ENCODE assay signal across 7 mouse cellular contexts in the genomic region with DNA sequence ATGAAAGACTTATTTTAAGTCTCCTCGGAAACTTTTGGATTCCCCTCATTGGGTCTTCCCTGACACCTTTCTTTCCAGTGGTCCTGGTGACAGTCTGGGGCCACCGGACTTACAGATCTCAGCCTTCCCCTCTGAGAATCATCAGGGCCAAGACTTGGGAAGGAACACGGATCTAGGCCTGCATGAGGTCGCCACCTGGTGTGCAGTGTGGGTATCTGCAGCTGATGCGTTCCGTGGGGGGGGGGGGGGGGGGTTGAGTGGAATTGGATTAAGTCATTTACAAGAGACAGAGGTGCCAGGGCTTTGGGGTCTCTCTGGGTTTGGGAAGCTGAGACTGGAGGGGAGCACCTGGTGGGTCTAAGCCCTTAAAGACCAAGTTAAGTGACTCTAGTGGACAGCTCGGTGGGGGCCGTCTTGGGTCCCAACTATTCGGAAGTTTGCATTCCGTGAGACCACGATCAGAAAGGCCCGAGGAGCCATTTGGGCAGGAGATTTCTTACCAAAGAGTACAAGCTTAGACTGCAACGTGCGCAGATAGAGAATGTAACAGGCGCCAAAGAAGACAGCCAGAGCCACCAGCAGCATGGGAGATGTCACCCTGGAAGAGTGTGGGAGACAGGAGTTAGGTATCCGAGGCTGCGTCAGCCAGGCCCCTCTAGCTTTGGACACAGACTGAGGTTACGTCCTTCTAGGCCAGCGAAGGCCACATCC. TPM values are rescaled to one million over a fixed set of nuclear protein-coding genes. Genes with fewer than 3 reads are reported as not detected.
DNase-seq lines count a peak whose midpoint lies in the region; ATAC-seq and TF ChIP-seq lines count a peak whose summit lies in the region.

No protein-coding gene starts in this region.

- no peak for TF ChIP-seq POLR2A in ES-Bruce4 (IDR thresholded peaks at IDR 0.05; ENCODE audit: insufficient read depth, low read length)

- H3K4me2 ChIP-seq in kidney, postnatal 0 days (ENCODE audit: low read length) = peak overlapping the region; percentile 79

- peak; percentile 76 for DNase-seq in A20 (ENCODE audit: low read depth, low spot score)
- peak; percentile 62 to 82 for DNase-seq in cerebellum, postnatal 14 days
- peak; percentile 88 for DNase-seq in heart, embryonic 10.5 days (ENCODE audit: low spot score)
- DNase-seq in kidney, postnatal 0 days (ENCODE audit: low spot score) = peak; percentile 78
- DNase-seq in lung, postnatal 36 days = peak; percentile 44
- peak; percentile 49 for DNase-seq in skeletal muscle tissue, adult 2 months (ENCODE audit: low read depth, low spot score)

- WGBS in heart, embryonic 10.5 days = 8% methylated on average over 19 of the region's 19 CpGs
- WGBS in kidney, postnatal 0 days = 10% methylated on average over 19 of the region's 19 CpGs

- TF ChIP-seq CTCF in ES-Bruce4 (IDR thresholded peaks at IDR 0.05; ENCODE audit: low read depth, low read length) = peak; percentile 78
- TF ChIP-seq CTCF in kidney, postnatal 0 days (IDR thresholded peaks at IDR 0.05; ENCODE audit: low read depth) = peak; percentile 78

- ATAC-seq in kidney, postnatal 0 days (replicated peaks; ENCODE audit: low FRiP score, low read depth) = no peak

- no peaks in the 10 kb centered on the region for H3K36me3 ChIP-seq in ES-Bruce4 (ENCODE audit: control insufficient read depth, insufficient read depth, low read length, poor library complexity, severe bottlenecking)
- H3K36me3 ChIP-seq in heart, embryonic 10.5 days = peaks cover 8% of the 10 kb centered on the region
- H3K36me3 ChIP-seq in kidney, postnatal 0 days (ENCODE audit: insufficient read depth, low read length) = no peaks in the 10 kb centered on the region

- no peaks in the 10 kb centered on the region for H3K27me3 ChIP-seq in ES-Bruce4 (ENCODE audit: control insufficient read depth, insufficient read depth, low read length, poor library complexity, severe bottlenecking)
- no peaks in the 10 kb centered on the region for H3K27me3 ChIP-seq in heart, embryonic 10.5 days (ENCODE audit: insufficient read depth, poor library complexity, severe bottlenecking)
- no peaks in the 10 kb centered on the region for H3K27me3 ChIP-seq in kidney, postnatal 0 days (ENCODE audit: insufficient read depth, low read length)

- H3K9me3 ChIP-seq in ES-Bruce4 (replicated peaks; ENCODE audit: control insufficient read depth, insufficient read depth, low read length, poor library complexity, severe bottlenecking) = no peaks in the 10 kb centered on the region
- H3K9me3 ChIP-seq in heart, embryonic 10.5 days = no peaks in the 10 kb centered on the region
- H3K9me3 ChIP-seq in kidney, postnatal 0 days (replicated peaks; ENCODE audit: low read length) = no peaks in the 10 kb centered on the region

- H3K4me3 ChIP-seq in ES-Bruce4 (ENCODE audit: low read depth, low read length) = peak overlapping the region; percentile 95
- peak overlapping the region; percentile 87 for H3K4me3 ChIP-seq in heart, embryonic 10.5 days
- H3K4me3 ChIP-seq in kidney, postnatal 0 days (replicated peaks; ENCODE audit: low read depth, low read length) = peak overlapping the region; percentile 91

- H3K27ac ChIP-seq in ES-Bruce4 (ENCODE audit: insufficient read depth, low read length) = no peak overlapping the region
- H3K27ac ChIP-seq in heart, embryonic 10.5 days = peak overlapping the region; percentile 92
- H3K27ac ChIP-seq in kidney, postnatal 0 days = peak overlapping the region; percentile 68

- no peak for TF ChIP-seq EP300 in ES-Bruce4 (IDR thresholded peaks at IDR 0.05; ENCODE audit: insufficient read depth, low read depth, low read length)

- no peak overlapping the region for H3K9ac ChIP-seq in ES-Bruce4 (ENCODE audit: low read depth, poor library complexity, severe bottlenecking)
- peak overlapping the region; percentile 79 for H3K9ac ChIP-seq in kidney, postnatal 0 days (ENCODE audit: low read depth, low read length)

- peaks cover 3% of the 10 kb centered on the region for H3K4me1 ChIP-seq in ES-Bruce4 (ENCODE audit: control insufficient read depth, insufficient read depth, low read length)
- peaks cover 8% of the 10 kb centered on the region; the same call in 1 of the 2 replicates for H3K4me1 ChIP-seq in heart, embryonic 10.5 days
- no peaks in the 10 kb centered on the region; the same call in 1 of the 2 replicates for H3K4me1 ChIP-seq in kidney, postnatal 0 days (replicated peaks; ENCODE audit: insufficient read depth, low read length)

RNA-seq across cellular contexts. Expression of a gene that starts 1.1 kb away (rescaled TPM):
- 84.4 and 97.6 TPM in 2 replicates for polyA plus RNA-seq in ES-Bruce4 (2011; ENCODE audit: insufficient read depth, insufficient read length, low read depth, missing spikeins)
- 114 and 151 TPM in 2 replicates for polyA plus RNA-seq in heart, embryonic 10.5 days (2016; fragmentation: Nextera tagmentation; extraction: Ambion mirVana)
- polyA plus RNA-seq in kidney, postnatal 0 days (2015; fragmentation: Nextera tagmentation; extraction: Ambion mirVana) = 292 and 315 TPM in 2 replicates

RNA-seq across cellular contexts. Expression of a gene that starts 27.1 kb away (rescaled TPM):
- polyA plus RNA-seq in ES-Bruce4 (2011; ENCODE audit: insufficient read depth, insufficient read length, low read depth, missing spikeins) = not detected in 2 replicates
- polyA plus RNA-seq in heart, embryonic 10.5 days (2016; fragmentation: Nextera tagmentation; extraction: Ambion mirVana) = not detected in 2 replicates
- polyA plus RNA-seq in kidney, postnatal 0 days (2015; fragmentation: Nextera tagmentation; extraction: Ambion mirVana) = not detected in 2 replicates

RNA-seq across cellular contexts. Expression of a gene that starts 34.3 kb away (rescaled TPM):
- polyA plus RNA-seq in ES-Bruce4 (2011; ENCODE audit: insufficient read depth, insufficient read length, low read depth, missing spikeins) = 7.0 and 9.4 TPM in 2 replicates
- 2.2 and 3.5 TPM in 2 replicates for polyA plus RNA-seq in heart, embryonic 10.5 days (2016; fragmentation: Nextera tagmentation; extraction: Ambion mirVana)
- 0.32 and 0.36 TPM in 2 replicates for polyA plus RNA-seq in kidney, postnatal 0 days (2015; fragmentation: Nextera tagmentation; extraction: Ambion mirVana)
